Mouse (Mus musculus) thymus, postnatal 4 days (tissue): ENCODE measurements around the gene Tmem54.

Experiments
- DNase-seq: peaks from one replicate; pipeline ENCODE4 v3.0.0; 2021

Gene Tmem54

GRCm38 (mm10) chr4:129102133-129102829, 3.1 kb upstream of the Tmem54 start:
- no peak for DNase-seq

GRCm38 (mm10) chr4:129106073-129106472, 725 bp downstream of the Tmem54 start:
- DNase-seq: no peak

GRCm38 (mm10) chr4:129107348-129107899, 2.1 kb downstream of the Tmem54 start:
- DNase-seq: no peak

GRCm38 (mm10) chr4:129108624-129109023, 3.3 kb downstream of the Tmem54 start:
- DNase-seq: no peak

- DNase-seq: no peak
Observed at GRCm38 (mm10) chr4:129110804-129111203, 5.5 kb downstream of the Tmem54 start.

- no peak for DNase-seq
Observed at GRCm38 (mm10) chr4:129111350-129111749, 6.0 kb downstream of the Tmem54 start.

GRCm38 (mm10) chr4:129112231-129112630, 6.9 kb downstream of the Tmem54 start:
- no peak for DNase-seq

- DNase-seq: peak; percentile 81
Observed at GRCm38 (mm10) chr4:129113083-129113988, 8.0 kb downstream of the Tmem54 start.

GRCm38 (mm10) chr4:129116703-129117102, 11.4 kb downstream of the Tmem54 start:
- no peak for DNase-seq

GRCm38 (mm10) chr4:129117720-129118510, 12.6 kb downstream of the Tmem54 start:
- no peak for DNase-seq

- DNase-seq: no peak
Observed at GRCm38 (mm10) chr4:129119708-129120107, 14.4 kb downstream of the Tmem54 start.

- peak; percentile 87 for DNase-seq
Observed at GRCm38 (mm10) chr4:129120520-129121445, 15.4 kb downstream of the Tmem54 start.

- DNase-seq: no peak
Observed at GRCm38 (mm10) chr4:129121569-129122086, 16.3 kb downstream of the Tmem54 start, which contains the start of gene Hpca. TSS of gene Hpca (minus strand) at chr4:129122036.

GRCm38 (mm10) chr4:129122107-129122506, 16.8 kb downstream of the Tmem54 start:
- DNase-seq: no peak

- DNase-seq: no peak
Observed at GRCm38 (mm10) chr4:129122719-129123118, 17.4 kb downstream of the Tmem54 start.

GRCm38 (mm10) chr4:129124652-129125146, 19.4 kb downstream of the Tmem54 start:
- no peak for DNase-seq

GRCm38 (mm10) chr4:129125736-129126451, 20.5 kb downstream of the Tmem54 start:
- no peak for DNase-seq

GRCm38 (mm10) chr4:129128582-129129338, 23.4 kb downstream of the Tmem54 start:
- DNase-seq: no peak

- no peak for DNase-seq
Observed at GRCm38 (mm10) chr4:129129387-129129786, 24.0 kb downstream of the Tmem54 start.

GRCm38 (mm10) chr4:129130149-129130548, 24.8 kb downstream of the Tmem54 start:
- DNase-seq: peak; percentile 73
